Mouse (Mus musculus): Measurements from ENCODE around the gene Psd. TPM values are rescaled to one million over a fixed set of nuclear protein-coding genes. Genes with fewer than 3 reads are reported as not detected.

The Psd gene
- polyA plus RNA-seq, 1 experiment from 2014 or later = 89.8 TPM

DNA sequence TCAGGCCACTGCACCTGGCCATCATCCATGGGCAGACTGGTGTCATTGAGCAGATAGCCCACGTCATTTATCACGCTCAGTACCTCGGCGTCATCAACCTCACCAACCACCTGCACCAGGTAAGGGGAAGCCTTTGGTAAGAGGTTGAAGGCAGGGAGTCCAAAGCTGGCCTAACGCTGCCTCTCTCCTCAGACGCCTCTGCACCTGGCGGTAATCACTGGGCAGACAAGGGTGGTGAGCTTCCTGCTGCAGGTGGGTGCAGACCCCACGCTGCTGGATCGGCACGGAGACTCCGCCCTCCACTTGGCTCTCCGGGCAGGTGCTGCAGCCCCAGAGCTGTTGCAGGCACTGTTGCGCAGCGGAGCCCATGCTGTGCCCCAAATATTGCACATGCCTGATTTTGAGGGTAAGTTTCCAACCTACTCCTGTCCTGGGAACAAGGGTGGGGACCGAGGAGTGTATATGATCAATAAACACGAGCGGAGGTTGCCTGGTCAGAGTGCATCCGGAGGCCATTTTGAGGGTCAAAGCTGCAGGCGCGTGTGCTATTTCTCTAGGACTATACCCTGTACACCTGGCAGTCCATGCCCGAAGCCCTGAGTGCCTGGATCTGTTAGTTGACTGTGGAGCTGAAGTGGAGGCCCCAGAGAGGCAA is 17.2 kb downstream of the Psd start:
- no peaks in the 10 kb centered on the region for H3K9me3 ChIP-seq (ENCODE audit: control insufficient read depth, low read length)
- no peak overlapping the region for H3K4me2 ChIP-seq (ENCODE audit: low read length)
- H3K4me1 ChIP-seq (replicated peaks; ENCODE audit: control insufficient read depth, insufficient read depth, low read length) = peaks cover 21% of the 10 kb centered on the region
- H3K4me3 ChIP-seq (replicated peaks; ENCODE audit: low read length) = no peak overlapping the region
- H3K27me3 ChIP-seq (replicated peaks; ENCODE audit: control insufficient read depth, insufficient read depth, low read length) = peaks cover 21% of the 10 kb centered on the region
- no peaks in the 10 kb centered on the region for H3K36me3 ChIP-seq (ENCODE audit: control insufficient read depth, insufficient read depth)
- ATAC-seq = no peak
- WGBS = 83% methylated on average over 21 of the region's 21 CpGs
- no peak overlapping the region for H3K27ac ChIP-seq (ENCODE audit: low read length)
- H3K9ac ChIP-seq (replicated peaks; ENCODE audit: low read depth, low read length) = no peak overlapping the region; the same call in 1 of the 2 replicates

- Histone ChIP-seq H3K4me2 (ENCODE audit: low read length) (peak overlapping the region; percentile 76), H3K27ac (ENCODE audit: low read length) (no peak overlapping the region), H3K9me3 (ENCODE audit: control insufficient read depth, low read length) (no peaks in the 10 kb centered on the region), H3K36me3 (ENCODE audit: control insufficient read depth, insufficient read depth) (no peaks in the 10 kb centered on the region), H3K27me3 (replicated peaks; ENCODE audit: control insufficient read depth, insufficient read depth, low read length) (peaks cover 14% of the 10 kb centered on the region), H3K4me3 (replicated peaks; ENCODE audit: low read length) (peak overlapping the region; percentile 45), H3K4me1 (replicated peaks; ENCODE audit: control insufficient read depth, insufficient read depth, low read length) (peaks cover 30% of the 10 kb centered on the region), H3K9ac (replicated peaks; ENCODE audit: low read depth, low read length) (peak overlapping the region; percentile 59)
- under 1% methylated on average over 47 of the region's 47 CpGs for WGBS
- peak; percentile 81 for ATAC-seq
These were observed 18.1 kb downstream of the Psd start for GRCm38 (mm10) chr19:46308706-46309435.

- Histone ChIP-seq H3K36me3 (ENCODE audit: control insufficient read depth, insufficient read depth) (no peaks in the 10 kb centered on the region), H3K27ac (ENCODE audit: low read length) (no peak overlapping the region), H3K4me3 (replicated peaks; ENCODE audit: low read length) (no peak overlapping the region), H3K4me1 (replicated peaks; ENCODE audit: control insufficient read depth, insufficient read depth, low read length) (peaks cover 31% of the 10 kb centered on the region), H3K27me3 (replicated peaks; ENCODE audit: control insufficient read depth, insufficient read depth, low read length) (peaks cover 12% of the 10 kb centered on the region), H3K4me2 (ENCODE audit: low read length) (peak overlapping the region; percentile 76; the same call in 1 of the 2 replicates), H3K9me3 (ENCODE audit: control insufficient read depth, low read length) (no peaks in the 10 kb centered on the region), H3K9ac (replicated peaks; ENCODE audit: low read depth, low read length) (no peak overlapping the region)
- WGBS = 50% methylated on average over 16 of the region's 16 CpGs
- ATAC-seq = no peak
These were observed 18.7 kb downstream of the Psd start for GRCm38 (mm10) chr19:46308303-46308702.

- H3K9ac ChIP-seq (replicated peaks; ENCODE audit: low read depth, low read length) = no peak overlapping the region
- H3K4me2 ChIP-seq (ENCODE audit: low read length) = no peak overlapping the region
- 72% methylated on average over 16 of the region's 16 CpGs for WGBS
- H3K4me1 ChIP-seq (replicated peaks; ENCODE audit: control insufficient read depth, insufficient read depth, low read length) = peaks cover 31% of the 10 kb centered on the region
- H3K4me3 ChIP-seq (replicated peaks; ENCODE audit: low read length) = no peak overlapping the region
- H3K27me3 ChIP-seq (replicated peaks; ENCODE audit: control insufficient read depth, insufficient read depth, low read length) = peaks cover 12% of the 10 kb centered on the region
- ATAC-seq = no peak
- H3K9me3 ChIP-seq (ENCODE audit: control insufficient read depth, low read length) = no peaks in the 10 kb centered on the region
- H3K27ac ChIP-seq (ENCODE audit: low read length) = no peak overlapping the region
- H3K36me3 ChIP-seq (ENCODE audit: control insufficient read depth, insufficient read depth) = no peaks in the 10 kb centered on the region
These were observed 19.2 kb downstream of the Psd start for GRCm38 (mm10) chr19:46307781-46308180.

DNA sequence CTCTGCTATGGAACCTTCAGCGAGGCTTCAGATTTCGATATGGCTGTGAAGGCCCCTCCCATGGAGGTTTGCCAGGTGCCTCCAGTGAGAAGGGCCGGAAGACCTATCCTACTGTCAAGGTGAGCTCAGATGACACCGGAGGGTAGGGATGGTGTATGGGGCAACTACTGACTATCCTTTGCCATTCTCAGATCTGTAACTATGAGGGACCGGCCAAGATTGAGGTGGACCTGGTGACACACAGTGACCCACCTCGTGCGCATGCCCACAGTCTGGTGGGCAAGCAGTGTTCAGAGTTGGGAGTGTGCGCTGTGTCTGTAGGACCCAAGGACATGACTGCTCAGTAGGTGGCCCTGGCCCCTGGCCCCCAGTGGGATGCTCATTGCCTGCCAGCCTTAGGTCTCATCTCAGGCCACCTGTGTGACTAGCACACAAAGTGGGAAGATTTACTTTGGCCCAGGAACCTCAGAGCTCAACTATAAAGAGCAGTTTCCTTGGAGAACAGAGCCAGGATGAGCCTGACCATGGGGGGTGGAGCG is 20.1 kb downstream of the Psd start:
- no peak overlapping the region for H3K27ac ChIP-seq (ENCODE audit: low read length)

DNA sequence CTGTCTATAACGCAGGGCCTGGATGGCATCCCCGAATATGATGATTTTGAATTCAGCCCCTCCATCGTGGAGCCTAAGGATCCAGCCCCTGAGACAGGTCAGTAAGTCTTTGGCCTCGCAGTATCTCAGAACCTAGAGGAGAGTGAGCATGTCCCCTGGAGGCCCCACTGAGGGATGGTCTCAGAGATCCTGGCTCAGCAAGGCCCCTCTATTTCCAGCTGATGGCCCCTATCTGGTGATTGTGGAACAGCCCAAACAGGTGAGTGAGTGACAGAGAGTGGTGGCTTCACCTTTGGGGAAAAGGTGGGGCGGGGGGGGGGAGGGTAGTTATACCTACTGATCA is 20.7 kb downstream of the Psd start:
- H3K9me3 ChIP-seq (ENCODE audit: control insufficient read depth, low read length) = no peaks in the 10 kb centered on the region
- H3K27me3 ChIP-seq (replicated peaks; ENCODE audit: control insufficient read depth, insufficient read depth, low read length) = peaks cover 12% of the 10 kb centered on the region
- WGBS = 52% methylated on average over 5 of the region's 5 CpGs
- H3K4me3 ChIP-seq (replicated peaks; ENCODE audit: low read length) = no peak overlapping the region
- peaks cover 31% of the 10 kb centered on the region for H3K4me1 ChIP-seq (replicated peaks; ENCODE audit: control insufficient read depth, insufficient read depth, low read length)
- peak overlapping the region; percentile 89 for H3K4me2 ChIP-seq (ENCODE audit: low read length)
- H3K9ac ChIP-seq (replicated peaks; ENCODE audit: low read depth, low read length) = no peak overlapping the region
- H3K36me3 ChIP-seq (ENCODE audit: control insufficient read depth, insufficient read depth) = no peaks in the 10 kb centered on the region
- no peak for ATAC-seq
- H3K27ac ChIP-seq (ENCODE audit: low read length) = no peak overlapping the region

More for the DNA sequence above, 20.1 kb downstream of the Psd start:
- Histone ChIP-seq H3K9ac (replicated peaks; ENCODE audit: low read depth, low read length) (no peak overlapping the region), H3K36me3 (ENCODE audit: control insufficient read depth, insufficient read depth) (no peaks in the 10 kb centered on the region), H3K4me3 (replicated peaks; ENCODE audit: low read length) (no peak overlapping the region), H3K9me3 (ENCODE audit: control insufficient read depth, low read length) (no peaks in the 10 kb centered on the region), H3K4me2 (ENCODE audit: low read length) (no peak overlapping the region), H3K27me3 (replicated peaks; ENCODE audit: control insufficient read depth, insufficient read depth, low read length) (peaks cover 12% of the 10 kb centered on the region), H3K4me1 (replicated peaks; ENCODE audit: control insufficient read depth, insufficient read depth, low read length) (peaks cover 31% of the 10 kb centered on the region)
- WGBS = 90% methylated on average over 9 of the region's 9 CpGs
- ATAC-seq = no peak

- ATAC-seq = peak; percentile 41
- H3K4me1 ChIP-seq (replicated peaks; ENCODE audit: control insufficient read depth, insufficient read depth, low read length) = peaks cover 31% of the 10 kb centered on the region
- peak overlapping the region; percentile 89 for H3K4me2 ChIP-seq (ENCODE audit: low read length)
- H3K27me3 ChIP-seq (replicated peaks; ENCODE audit: control insufficient read depth, insufficient read depth, low read length) = peaks cover 12% of the 10 kb centered on the region
- H3K4me3 ChIP-seq (replicated peaks; ENCODE audit: low read length) = peak overlapping the region; percentile 60
- no peaks in the 10 kb centered on the region for H3K36me3 ChIP-seq (ENCODE audit: control insufficient read depth, insufficient read depth)
- under 1% methylated on average over 36 of the region's 43 CpGs for WGBS
- peak overlapping the region; percentile 66 for H3K9ac ChIP-seq (replicated peaks; ENCODE audit: low read depth, low read length)
- H3K9me3 ChIP-seq (ENCODE audit: control insufficient read depth, low read length) = no peaks in the 10 kb centered on the region
- H3K27ac ChIP-seq (ENCODE audit: low read length) = no peak overlapping the region
These were observed 21.3 kb downstream of the Psd start for GRCm38 (mm10) chr19:46305432-46306267.

GRCm38 (mm10) chr19:46304908-46305333 is 22.0 kb downstream of the Psd start:
- Histone ChIP-seq H3K4me2 (ENCODE audit: low read length) (peak overlapping the region; percentile 89), H3K4me3 (replicated peaks; ENCODE audit: low read length) (peak overlapping the region; percentile 60), H3K27me3 (replicated peaks; ENCODE audit: control insufficient read depth, insufficient read depth, low read length) (peaks cover 12% of the 10 kb centered on the region), H3K4me1 (replicated peaks; ENCODE audit: control insufficient read depth, insufficient read depth, low read length) (peaks cover 31% of the 10 kb centered on the region), H3K9ac (replicated peaks; ENCODE audit: low read depth, low read length) (peak overlapping the region; percentile 66), H3K36me3 (ENCODE audit: control insufficient read depth, insufficient read depth) (no peaks in the 10 kb centered on the region), H3K27ac (ENCODE audit: low read length) (no peak overlapping the region), H3K9me3 (ENCODE audit: control insufficient read depth, low read length) (no peaks in the 10 kb centered on the region)
- peak; percentile 26; the same call in 1 of the 2 replicates for ATAC-seq
- under 1% methylated on average over 34 of the region's 34 CpGs for WGBS
